Mouse (Mus musculus): Measurements from ENCODE around the gene Mrpl52.

GRCm38 (mm10) chr14:54431334-54432077 lies 4.8 kb downstream of the Mrpl52 start, which contains the start of gene Mmp14:
- no peak for TF ChIP-seq POLR2A (IDR thresholded peaks at IDR 0.05; ENCODE audit: borderline replicate concordance, low read depth, low read length)
- no peak for TF ChIP-seq CTCF (IDR thresholded peaks at IDR 0.05; ENCODE audit: low read depth, low read length)
